Mouse (Mus musculus): ENCODE results near the gene Ptpra. TPM values are rescaled to one million over a fixed set of nuclear protein-coding genes. Genes with fewer than 3 reads are reported as not detected.
A peak's percentile ranks its signal among the peaks of the same experiment; 100 is the strongest.

Gene Ptpra
- polyA plus RNA-seq, 1 experiment from 2014 or later: 80.7 TPM

DNA sequence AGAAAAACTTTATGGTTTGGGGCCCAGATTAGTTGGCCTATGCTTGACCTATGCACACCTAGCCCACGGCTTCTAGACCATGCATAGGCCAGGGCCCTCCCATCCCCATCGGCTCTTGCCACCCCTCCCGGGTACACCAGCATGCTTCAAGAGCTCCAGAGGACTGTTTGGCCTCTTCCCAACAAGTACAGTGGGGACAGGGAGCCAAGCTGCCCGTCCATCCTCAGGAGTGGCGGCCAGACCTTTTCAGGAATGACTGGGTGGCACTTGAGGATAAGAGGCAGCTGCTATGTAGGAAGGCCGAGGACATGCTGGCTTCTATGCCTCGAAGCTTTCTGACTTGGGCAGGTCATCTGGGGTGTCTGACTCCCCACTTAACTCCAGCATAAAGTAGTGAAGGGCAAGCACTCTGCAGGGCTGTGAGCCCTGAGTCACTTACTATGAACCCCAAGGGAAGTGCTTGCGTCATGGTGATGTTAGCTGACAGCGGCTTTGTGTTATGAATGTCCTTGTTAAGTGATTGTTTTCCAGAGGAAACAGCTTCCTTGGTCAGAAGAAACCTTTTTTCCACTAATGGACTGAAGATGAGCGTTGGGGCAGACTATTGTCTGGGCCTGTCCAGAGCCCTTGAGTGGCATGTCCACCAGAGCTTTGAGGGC, 134.0 kb downstream of the Ptpra start:
- no peak overlapping the region for H3K4me3 ChIP-seq
- H3K4me2 ChIP-seq: no peak overlapping the region
- H3K27ac ChIP-seq: no peak overlapping the region
- H3K36me3 ChIP-seq: no peaks in the 10 kb centered on the region
- H3K27me3 ChIP-seq: peaks cover 43% of the 10 kb centered on the region
- no peaks in the 10 kb centered on the region for H3K9me3 ChIP-seq
- no peak for ATAC-seq (ENCODE audit: borderline replicate concordance, extremely low read depth, low FRiP score, low TSS enrichment)
- no peak overlapping the region for H3K9ac ChIP-seq
- 52% methylated on average over 10 of the region's 10 CpGs for WGBS
- peaks cover 8% of the 10 kb centered on the region for H3K4me1 ChIP-seq

- H3K27ac ChIP-seq: no peak overlapping the region
- no peak for ATAC-seq (ENCODE audit: borderline replicate concordance, extremely low read depth, low FRiP score, low TSS enrichment)
Observed at GRCm38 (mm10) chr2:130586016-130586415, 135.9 kb downstream of the Ptpra start.

DNA sequence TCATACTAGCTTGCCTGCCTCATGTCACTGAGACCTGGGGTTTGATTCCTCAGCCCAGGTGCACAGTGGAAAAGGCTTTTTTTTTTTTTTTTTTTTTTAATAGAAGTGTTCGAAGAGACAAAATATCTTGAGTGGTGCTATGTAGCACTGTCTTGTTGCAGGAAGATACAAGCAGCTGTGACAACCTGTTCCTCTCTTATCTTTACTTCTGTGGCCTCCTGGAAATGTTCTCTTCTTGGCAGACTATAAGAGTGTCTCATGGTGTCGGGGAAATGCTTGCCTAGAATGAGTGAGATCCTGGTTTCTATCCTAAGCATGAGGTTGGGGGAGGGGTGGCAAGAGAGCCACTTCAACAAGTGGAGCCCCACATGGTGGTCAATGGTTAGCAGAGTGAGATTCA, 138.3 kb downstream of the Ptpra start:
- no peaks in the 10 kb centered on the region for H3K9me3 ChIP-seq
- ATAC-seq (ENCODE audit: borderline replicate concordance, extremely low read depth, low FRiP score, low TSS enrichment): no peak
- no peak overlapping the region for H3K27ac ChIP-seq
- no peaks in the 10 kb centered on the region for H3K4me1 ChIP-seq
- no peak overlapping the region for H3K4me2 ChIP-seq
- H3K4me3 ChIP-seq: no peak overlapping the region
- H3K36me3 ChIP-seq: peaks cover 10% of the 10 kb centered on the region
- no peaks in the 10 kb centered on the region for H3K27me3 ChIP-seq
- 72% methylated on average over 2 of the region's 2 CpGs for WGBS
- H3K9ac ChIP-seq: no peak overlapping the region

More at GRCm38 (mm10) chr2:130586016-130586415, 135.9 kb downstream of the Ptpra start:
- no peak overlapping the region for H3K9ac ChIP-seq
- peaks cover 23% of the 10 kb centered on the region for H3K27me3 ChIP-seq
- no peaks in the 10 kb centered on the region; the same call in 1 of the 2 replicates for H3K4me1 ChIP-seq
- no peak overlapping the region for H3K4me3 ChIP-seq
- 79% methylated on average over 6 of the region's 6 CpGs for WGBS
- no peaks in the 10 kb centered on the region for H3K9me3 ChIP-seq
- H3K36me3 ChIP-seq: peaks cover 4% of the 10 kb centered on the region; the same call in 1 of the 2 replicates
- H3K4me2 ChIP-seq: no peak overlapping the region

GRCm38 (mm10) chr2:130589157-130589556, 139.1 kb downstream of the Ptpra start:
- Histone ChIP-seq H3K4me3 (no peak overlapping the region), H3K27me3 (no peaks in the 10 kb centered on the region), H3K4me1 (no peaks in the 10 kb centered on the region), H3K9me3 (no peaks in the 10 kb centered on the region), H3K36me3 (peaks cover 10% of the 10 kb centered on the region), H3K4me2 (no peak overlapping the region), H3K27ac (no peak overlapping the region), H3K9ac (no peak overlapping the region)
- no peak for ATAC-seq (ENCODE audit: borderline replicate concordance, extremely low read depth, low FRiP score, low TSS enrichment)
- whole genome bisulfite sequencing: 88% methylated on average over 4 of the region's 4 CpGs

GRCm38 (mm10) chr2:130589761-130590160, 139.7 kb downstream of the Ptpra start:
- Histone ChIP-seq H3K4me3 (no peak overlapping the region), H3K27me3 (no peaks in the 10 kb centered on the region), H3K4me2 (no peak overlapping the region), H3K9ac (no peak overlapping the region), H3K9me3 (no peaks in the 10 kb centered on the region), H3K27ac (no peak overlapping the region), H3K36me3 (peaks cover 10% of the 10 kb centered on the region), H3K4me1 (no peaks in the 10 kb centered on the region)
- 81% methylated on average over 2 of the region's 2 CpGs for WGBS
- ATAC-seq (ENCODE audit: borderline replicate concordance, extremely low read depth, low FRiP score, low TSS enrichment): no peak

GRCm38 (mm10) chr2:130591016-130591415, 140.9 kb downstream of the Ptpra start:
- Histone ChIP-seq H3K9me3 (no peaks in the 10 kb centered on the region), H3K4me2 (no peak overlapping the region), H3K27me3 (no peaks in the 10 kb centered on the region), H3K4me1 (no peaks in the 10 kb centered on the region), H3K27ac (no peak overlapping the region), H3K4me3 (no peak overlapping the region), H3K9ac (no peak overlapping the region), H3K36me3 (peaks cover 17% of the 10 kb centered on the region)
- no peak for ATAC-seq (ENCODE audit: borderline replicate concordance, extremely low read depth, low FRiP score, low TSS enrichment)
- 85% methylated on average over 2 of the region's 2 CpGs for WGBS

DNA sequence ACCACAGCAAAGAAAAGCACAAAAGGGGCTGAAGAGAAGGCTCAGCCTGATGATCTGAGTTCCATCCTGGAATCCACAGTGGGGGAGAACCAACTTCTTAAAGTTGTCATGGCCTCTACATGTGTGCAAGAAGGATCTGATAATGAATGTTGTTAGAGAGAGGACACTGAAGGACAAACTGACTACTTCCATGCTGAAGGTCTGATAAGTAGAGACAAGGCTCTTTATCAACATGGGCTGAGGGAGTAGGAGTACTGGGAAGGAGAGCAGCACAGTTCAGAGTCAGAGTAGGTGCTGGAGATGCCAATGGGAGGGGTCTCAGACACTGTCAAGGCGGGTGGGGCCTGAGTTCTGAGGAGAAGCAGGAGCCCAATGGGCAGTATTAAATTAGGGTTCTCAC, 145.5 kb downstream of the Ptpra start:
- WGBS: 89% methylated on average over 1 of the region's 1 CpGs
- Histone ChIP-seq H3K9ac (no peak overlapping the region), H3K36me3 (peaks cover 44% of the 10 kb centered on the region), H3K4me3 (no peak overlapping the region), H3K4me2 (no peak overlapping the region), H3K27me3 (no peaks in the 10 kb centered on the region), H3K9me3 (no peaks in the 10 kb centered on the region), H3K27ac (no peak overlapping the region), H3K4me1 (no peaks in the 10 kb centered on the region)
- ATAC-seq (ENCODE audit: borderline replicate concordance, extremely low read depth, low FRiP score, low TSS enrichment): no peak

DNA sequence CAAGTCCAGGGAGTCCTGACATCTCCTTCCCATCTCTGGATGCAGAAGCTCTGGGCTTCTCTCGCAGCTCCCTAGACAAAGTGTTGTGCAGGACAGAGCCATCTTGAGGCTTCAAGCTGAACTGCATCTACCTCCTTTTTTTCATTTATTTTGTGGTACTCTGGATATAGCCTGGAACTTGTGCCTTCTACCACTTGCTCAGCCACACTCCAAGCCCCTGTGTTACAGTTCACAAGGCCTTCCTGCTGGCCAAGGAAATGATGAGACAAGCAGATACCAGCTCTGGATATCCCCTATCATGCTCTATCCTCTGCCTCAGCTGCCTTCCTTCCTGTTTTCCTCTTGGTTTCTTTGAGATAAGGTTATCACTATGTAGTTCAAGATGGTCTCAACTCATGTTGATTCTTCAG, 147.5 kb downstream of the Ptpra start:
- Histone ChIP-seq H3K9me3 (no peaks in the 10 kb centered on the region), H3K27me3 (no peaks in the 10 kb centered on the region), H3K4me3 (no peak overlapping the region), H3K4me1 (no peaks in the 10 kb centered on the region), H3K9ac (no peak overlapping the region), H3K27ac (no peak overlapping the region), H3K4me2 (no peak overlapping the region), H3K36me3 (peaks cover 39% of the 10 kb centered on the region)
- 0 out of 2 replicates have a peak, but pooled peaks have one; percentile 27 for ATAC-seq (ENCODE audit: borderline replicate concordance, extremely low read depth, low FRiP score, low TSS enrichment)
- WGBS: 28% methylated on average over 1 of the region's 1 CpGs

DNA sequence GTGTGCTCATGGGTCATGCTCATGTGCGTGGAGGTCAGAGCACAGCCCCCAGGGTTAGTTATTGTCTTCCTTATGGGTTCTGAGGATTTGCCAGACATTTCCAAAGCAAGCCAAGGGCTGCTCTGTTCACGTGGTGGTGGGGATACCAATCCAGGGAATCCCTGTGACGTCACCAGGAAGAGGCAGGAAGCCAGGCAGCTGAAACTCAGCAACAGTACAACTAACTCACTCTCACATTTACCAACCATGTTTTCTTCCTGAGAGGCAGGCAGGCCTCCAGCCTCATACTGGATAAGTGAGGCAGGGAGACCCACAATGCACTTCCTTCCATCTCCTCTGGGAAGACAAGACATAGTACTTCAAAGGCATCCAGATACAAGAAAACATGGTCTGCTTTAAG, 148.3 kb downstream of the Ptpra start:
- Histone ChIP-seq H3K9ac (no peak overlapping the region), H3K4me3 (no peak overlapping the region), H3K4me1 (no peaks in the 10 kb centered on the region), H3K27me3 (no peaks in the 10 kb centered on the region), H3K9me3 (no peaks in the 10 kb centered on the region), H3K4me2 (no peak overlapping the region), H3K27ac (no peak overlapping the region), H3K36me3 (peaks cover 46% of the 10 kb centered on the region)
- no peak for ATAC-seq (ENCODE audit: borderline replicate concordance, extremely low read depth, low FRiP score, low TSS enrichment)
- WGBS: 68% methylated on average over 3 of the region's 3 CpGs

DNA sequence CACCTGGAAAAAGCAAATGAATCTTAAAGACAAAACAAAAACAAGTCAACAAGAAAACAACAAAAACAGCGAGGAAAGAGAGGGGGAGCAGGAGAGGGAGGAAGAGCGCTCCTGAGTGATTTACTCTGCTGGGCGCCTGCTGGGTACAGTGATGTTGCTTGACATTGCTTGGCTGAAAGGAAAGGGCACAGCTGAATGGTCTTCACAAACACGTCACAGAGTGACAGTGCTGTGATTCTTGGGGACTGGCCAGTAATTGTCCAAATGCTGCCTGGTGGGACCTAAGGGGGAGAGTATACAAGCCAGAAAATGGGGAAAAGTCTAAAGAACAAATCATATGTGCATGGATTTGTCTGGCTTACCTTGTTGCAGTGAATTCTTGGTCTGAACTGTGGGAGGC, 152.1 kb downstream of the Ptpra start:
- Histone ChIP-seq H3K27me3 (no peaks in the 10 kb centered on the region), H3K9me3 (no peaks in the 10 kb centered on the region), H3K4me1 (no peaks in the 10 kb centered on the region), H3K4me3 (no peak overlapping the region), H3K4me2 (no peak overlapping the region), H3K9ac (no peak overlapping the region), H3K27ac (no peak overlapping the region), H3K36me3 (peaks cover 36% of the 10 kb centered on the region)
- peak; percentile 84 for ATAC-seq (ENCODE audit: borderline replicate concordance, extremely low read depth, low FRiP score, low TSS enrichment)
- 51% methylated on average over 4 of the region's 4 CpGs for WGBS
